Mouse (Mus musculus): Measurements from ENCODE around the gene Gpr63. TPM values are rescaled to one million over a fixed set of nuclear protein-coding genes. Genes with fewer than 3 reads are reported as not detected.
"Not testable (repeated sequence)": the region's sequence is repeated elsewhere in the genome, so short reads cannot be mapped to it uniquely, and the experiment has no call there.

The Gpr63 gene
- total RNA-seq, 1 experiment from 2014 or later, result not detected

GRCm38 (mm10) chr4:25035806-25036205, 69.6 kb downstream of the Gpr63 start:
- no peak for ATAC-seq (replicated peaks; ENCODE audit: insufficient number of reproducible peaks, low FRiP score, low TSS enrichment, poor library complexity, severe bottlenecking)

- no peak for ATAC-seq (replicated peaks; ENCODE audit: insufficient number of reproducible peaks, low FRiP score, low TSS enrichment, poor library complexity, severe bottlenecking)
These were observed 71.1 kb downstream of the Gpr63 start for GRCm38 (mm10) chr4:25037260-25037659.

- not testable (repeated sequence) for ATAC-seq (replicated peaks; ENCODE audit: insufficient number of reproducible peaks, low FRiP score, low TSS enrichment, poor library complexity, severe bottlenecking)
These were observed 89.3 kb downstream of the Gpr63 start for GRCm38 (mm10) chr4:25055541-25055940.

Other genes starting within 250 kb of the Gpr63 start
- not detected in 3 replicates for gene Klhl32, start 115.3 kb upstream of the Gpr63 start, total RNA-seq (2017)
- gene Ndufaf4, start 68.3 kb upstream of the Gpr63 start, total RNA-seq (2017), result 9.5 to 13.9 TPM (median 12.5 TPM) in 3 replicates